Mouse (Mus musculus): ENCODE measurements around the gene Myo3b. TPM values are rescaled to one million over a fixed set of nuclear protein-coding genes. Genes with fewer than 3 reads are reported as not detected.
"Not testable (repeated sequence)": the region's sequence is repeated elsewhere in the genome, so short reads cannot be mapped to it uniquely, and the experiment has no call there.

Gene Myo3b
- total RNA-seq, 2 experiments from 2014 or later: 0.10 to 0.13 TPM

GRCm38 (mm10) chr2:70182150-70182670, 143.3 kb downstream of the Myo3b start:
- no peak for DNase-seq (ENCODE audit: low spot score in 2 of 2)

- DNase-seq (ENCODE audit: low spot score in 2 of 2): no peak
Observed at GRCm38 (mm10) chr2:70187040-70187439, 148.1 kb downstream of the Myo3b start.

- no peak for DNase-seq (ENCODE audit: low spot score in 2 of 2)
Observed at GRCm38 (mm10) chr2:70195418-70196248, 156.7 kb downstream of the Myo3b start.

GRCm38 (mm10) chr2:70201796-70202555, 163.1 kb downstream of the Myo3b start:
- DNase-seq (ENCODE audit: low spot score in 2 of 2): no peak

- DNase-seq (ENCODE audit: low spot score in 2 of 2): no peak
Observed at GRCm38 (mm10) chr2:70202578-70203167, 163.7 kb downstream of the Myo3b start.

- DNase-seq (ENCODE audit: low spot score in 2 of 2): no peak
Observed at GRCm38 (mm10) chr2:70208411-70208810, 169.5 kb downstream of the Myo3b start.

GRCm38 (mm10) chr2:70209790-70210189, 170.9 kb downstream of the Myo3b start:
- DNase-seq (ENCODE audit: low spot score in 2 of 2): no peak

- no peak for DNase-seq (ENCODE audit: low spot score in 2 of 2)
Observed at GRCm38 (mm10) chr2:70210427-70211332, 171.8 kb downstream of the Myo3b start.

- no peak for DNase-seq (ENCODE audit: low spot score in 2 of 2)
Observed at GRCm38 (mm10) chr2:70214401-70214800, 175.5 kb downstream of the Myo3b start.

GRCm38 (mm10) chr2:70217800-70218199, 178.9 kb downstream of the Myo3b start:
- DNase-seq (ENCODE audit: low spot score in 2 of 2): no peak

GRCm38 (mm10) chr2:70218469-70218868, 179.5 kb downstream of the Myo3b start:
- DNase-seq (ENCODE audit: low spot score in 2 of 2): no peak

- no peak for DNase-seq (ENCODE audit: low spot score in 2 of 2)
Observed at GRCm38 (mm10) chr2:70226679-70227078, 187.8 kb downstream of the Myo3b start.

- DNase-seq (ENCODE audit: low spot score in 2 of 2): not testable (repeated sequence)
Observed at GRCm38 (mm10) chr2:70234450-70234849, 195.5 kb downstream of the Myo3b start.

- no peak for DNase-seq (ENCODE audit: low spot score in 2 of 2)
Observed at GRCm38 (mm10) chr2:70245981-70246380, 207.1 kb downstream of the Myo3b start.

GRCm38 (mm10) chr2:70248616-70249015, 209.7 kb downstream of the Myo3b start:
- no peak for DNase-seq (ENCODE audit: low spot score in 2 of 2)

- DNase-seq (ENCODE audit: low spot score in 2 of 2): no peak
Observed at GRCm38 (mm10) chr2:70249872-70250271, 210.9 kb downstream of the Myo3b start.

GRCm38 (mm10) chr2:70251256-70251655, 212.3 kb downstream of the Myo3b start:
- DNase-seq (ENCODE audit: low spot score in 2 of 2): no peak

- no peak for DNase-seq (ENCODE audit: low spot score in 2 of 2)
Observed at GRCm38 (mm10) chr2:70259357-70260000, 220.6 kb downstream of the Myo3b start.

GRCm38 (mm10) chr2:70260646-70261195, 221.8 kb downstream of the Myo3b start:
- DNase-seq (ENCODE audit: low spot score in 2 of 2): no peak

Measured in gastrocnemius, postnatal 4 days (tissue).